Mouse (Mus musculus): ENCODE measurements around the gene Mest.

DNA sequence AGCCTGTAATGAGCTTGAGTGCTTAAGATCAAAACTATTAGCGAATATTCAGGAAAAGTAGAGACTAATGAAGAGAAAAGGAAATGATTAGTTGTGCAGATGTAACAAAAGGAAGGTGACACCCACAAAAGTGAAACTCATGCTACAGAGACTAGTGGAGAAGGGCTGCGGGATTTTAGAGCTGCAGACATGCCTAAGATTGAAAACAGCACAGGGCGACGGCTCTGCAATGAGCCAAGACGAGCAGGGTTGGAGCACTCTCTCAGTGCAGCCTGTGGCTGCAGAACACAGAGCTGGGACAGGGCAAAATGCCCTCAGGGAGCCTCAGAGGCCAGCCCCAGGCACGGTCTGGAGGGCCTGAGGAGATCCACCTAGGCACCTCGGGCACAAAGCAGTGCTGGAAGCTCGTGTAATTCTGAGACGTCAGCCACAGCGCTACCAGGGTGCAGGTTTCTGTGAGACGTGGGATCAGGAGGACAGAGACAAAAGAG lies 48.0 kb upstream of the Mest start:
- TF ChIP-seq MAZ (IDR thresholded peaks at IDR 0.05; ENCODE audit: low read depth, low read length) = no peak
- no peak for TF ChIP-seq MYB (IDR thresholded peaks at IDR 0.05; ENCODE audit: low read depth, low read length)
- no peak for TF ChIP-seq POLR2A (IDR thresholded peaks at IDR 0.05; ENCODE audit: control insufficient read depth in 1 of 2, insufficient read depth in 1 of 2, low read depth in 1 of 2, low read length in 2 of 2, poor library complexity in 1 of 2)
- TF ChIP-seq TCF12 (IDR thresholded peaks at IDR 0.05; ENCODE audit: low read depth, low read length) = no peak
- no peak for TF ChIP-seq MYC (IDR thresholded peaks at IDR 0.05; ENCODE audit: low read depth, low read length)
- TF ChIP-seq POLR2AphosphoS2 (IDR thresholded peaks at IDR 0.05; ENCODE audit: low read length) = no peak
